Mouse (Mus musculus): ENCODE data around the gene Mgp. TPM values are rescaled to one million over a fixed set of nuclear protein-coding genes. Genes with fewer than 3 reads are reported as not detected.

The Mgp gene
- total RNA-seq, 1 experiment, result not detected

DNA sequence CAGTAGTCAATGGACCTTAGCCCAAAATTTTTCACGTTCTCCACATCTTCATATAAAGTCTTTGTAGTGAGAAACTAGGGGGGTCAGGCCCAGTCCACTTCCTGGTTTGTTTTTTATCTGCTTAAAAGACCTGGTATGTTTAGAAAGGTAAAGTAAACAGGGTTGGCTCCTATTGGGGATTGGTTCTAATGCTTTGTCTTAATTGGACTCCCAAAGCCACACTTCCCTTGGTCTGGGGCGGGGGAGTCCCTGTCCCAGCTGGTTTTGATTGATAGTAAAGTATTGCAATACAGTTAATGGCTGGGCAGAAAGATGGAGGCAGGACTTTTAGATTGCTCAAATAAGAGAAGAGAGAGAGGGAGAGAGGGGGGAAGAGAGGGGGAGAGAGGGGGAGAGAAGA lies 25.4 kb upstream of the Mgp start:
- Histone ChIP-seq H3K4me1 (ENCODE audit: control insufficient read depth in 2 of 2, insufficient read depth in 2 of 2, low read length in 2 of 2, poor library complexity in 1 of 2) (no peaks in the 10 kb centered on the region; a peak in 1 of 4 replicates), H3K9me3 (ENCODE audit: control insufficient read depth, insufficient read depth, low read depth, low read length) (no peaks in the 10 kb centered on the region), H3K9ac (ENCODE audit: insufficient read depth, low read depth, low read length, poor library complexity, severe bottlenecking) (no peak overlapping the region), H3K36me3 (ENCODE audit: control insufficient read depth, insufficient read depth, low read length, poor library complexity, severe bottlenecking) (no peaks in the 10 kb centered on the region), H3K4me3 (ENCODE audit: insufficient read depth in 1 of 2, low read depth in 1 of 2, low read length in 2 of 2, poor library complexity in 1 of 2, severe bottlenecking in 1 of 2) (no peak overlapping the region), H3K27ac (ENCODE audit: insufficient read depth, low read depth, low read length, poor library complexity, severe bottlenecking) (no peak overlapping the region)
- TF ChIP-seq CHD2 (IDR thresholded peaks at IDR 0.05; ENCODE audit: low read depth, low read length) (no peak), MAFK (IDR thresholded peaks at IDR 0.05; ENCODE audit: insufficient read depth, low read depth, low read length) (no peak), ZC3H11A (IDR thresholded peaks at IDR 0.05; ENCODE audit: borderline replicate concordance, low read depth, low read length) (no peak), HCFC1 (IDR thresholded peaks at IDR 0.05; ENCODE audit: borderline replicate concordance, insufficient read depth, low read length) (no peak), ZNF384 (IDR thresholded peaks at IDR 0.05; ENCODE audit: low read depth, low read length) (no peak)
- in situ Hi-C loops (cut with MboI; ENCODE audit: low sequenced_read_pairs in 2 of 2, unreplicated experiment in 2 of 2), result no loop called here
- DNase-seq (ENCODE audit: low read depth, low spot score), result no peak

DNA sequence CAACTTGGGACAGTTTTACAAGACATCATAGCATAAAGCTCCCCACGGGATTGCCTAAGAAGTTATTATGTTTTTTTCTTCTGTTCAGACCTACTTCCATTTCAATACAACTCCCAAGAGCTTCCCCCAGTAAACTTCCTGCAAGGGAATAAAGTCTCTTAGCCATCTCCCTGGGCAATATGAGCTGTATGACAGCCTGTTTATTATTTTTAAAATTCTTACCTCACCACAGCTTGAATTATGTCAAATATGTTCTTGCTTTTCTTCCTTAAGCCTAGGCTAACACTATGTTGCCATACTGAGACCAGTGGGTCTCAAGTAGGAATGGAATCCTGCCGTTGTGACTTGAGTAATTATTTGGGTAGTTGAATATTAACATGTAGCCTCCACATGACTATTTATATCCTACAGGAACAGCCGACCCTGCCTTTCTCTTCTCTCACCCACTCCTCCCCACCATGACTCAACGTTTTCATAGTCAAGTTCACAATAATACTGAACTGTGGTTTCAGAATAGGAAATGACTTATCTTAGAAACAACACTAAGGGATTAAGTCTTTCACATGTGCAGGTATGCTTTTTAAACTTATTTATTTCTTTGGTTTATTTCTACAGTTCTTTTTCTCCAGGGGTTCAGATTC lies 24.9 kb upstream of the Mgp start:
- in situ Hi-C loops (cut with MboI; ENCODE audit: low sequenced_read_pairs in 2 of 2, unreplicated experiment in 2 of 2), result no loop called here
- Histone ChIP-seq H3K9ac (ENCODE audit: insufficient read depth, low read depth, low read length, poor library complexity, severe bottlenecking) (no peak overlapping the region), H3K9me3 (ENCODE audit: control insufficient read depth, insufficient read depth, low read depth, low read length) (no peaks in the 10 kb centered on the region), H3K4me3 (ENCODE audit: insufficient read depth in 1 of 2, low read depth in 1 of 2, low read length in 2 of 2, poor library complexity in 1 of 2, severe bottlenecking in 1 of 2) (no peak overlapping the region), H3K4me1 (ENCODE audit: control insufficient read depth in 2 of 2, insufficient read depth in 2 of 2, low read length in 2 of 2, poor library complexity in 1 of 2) (no peaks in the 10 kb centered on the region), H3K36me3 (ENCODE audit: control insufficient read depth, insufficient read depth, low read length, poor library complexity, severe bottlenecking) (no peaks in the 10 kb centered on the region), H3K27ac (ENCODE audit: insufficient read depth, low read depth, low read length, poor library complexity, severe bottlenecking) (no peak overlapping the region)
- no peak for DNase-seq (ENCODE audit: low read depth, low spot score)
- TF ChIP-seq ZNF384 (IDR thresholded peaks at IDR 0.05; ENCODE audit: low read depth, low read length), result no peak
- TF ChIP-seq ZC3H11A (IDR thresholded peaks at IDR 0.05; ENCODE audit: borderline replicate concordance, low read depth, low read length), result no peak
- no peak for TF ChIP-seq MAFK (IDR thresholded peaks at IDR 0.05; ENCODE audit: insufficient read depth, low read depth, low read length)
- no peak for TF ChIP-seq HCFC1 (IDR thresholded peaks at IDR 0.05; ENCODE audit: borderline replicate concordance, insufficient read depth, low read length)
- no peak for TF ChIP-seq CHD2 (IDR thresholded peaks at IDR 0.05; ENCODE audit: low read depth, low read length)

GRCm38 (mm10) chr6:136898954-136899353 lies 23.3 kb upstream of the Mgp start:
- TF ChIP-seq ZNF384 (IDR thresholded peaks at IDR 0.05; ENCODE audit: low read depth, low read length), result no peak
- no peak for TF ChIP-seq HCFC1 (IDR thresholded peaks at IDR 0.05; ENCODE audit: borderline replicate concordance, insufficient read depth, low read length)
- TF ChIP-seq CHD2 (IDR thresholded peaks at IDR 0.05; ENCODE audit: low read depth, low read length), result no peak
- TF ChIP-seq ZC3H11A (IDR thresholded peaks at IDR 0.05; ENCODE audit: borderline replicate concordance, low read depth, low read length), result no peak
- TF ChIP-seq MAFK (IDR thresholded peaks at IDR 0.05; ENCODE audit: insufficient read depth, low read depth, low read length), result no peak
- no peaks in the 10 kb centered on the region for H3K4me1 ChIP-seq (ENCODE audit: control insufficient read depth in 2 of 2, insufficient read depth in 2 of 2, low read length in 2 of 2, poor library complexity in 1 of 2)

GRCm38 (mm10) chr6:136898222-136898621 lies 22.6 kb upstream of the Mgp start:
- no peaks in the 10 kb centered on the region for H3K9me3 ChIP-seq (ENCODE audit: control insufficient read depth, insufficient read depth, low read depth, low read length)
- TF ChIP-seq MAFK (IDR thresholded peaks at IDR 0.05; ENCODE audit: insufficient read depth, low read depth, low read length), result no peak
- no peak for TF ChIP-seq CHD2 (IDR thresholded peaks at IDR 0.05; ENCODE audit: low read depth, low read length)
- no peak for TF ChIP-seq HCFC1 (IDR thresholded peaks at IDR 0.05; ENCODE audit: borderline replicate concordance, insufficient read depth, low read length)
- TF ChIP-seq ZNF384 (IDR thresholded peaks at IDR 0.05; ENCODE audit: low read depth, low read length), result no peak
- no peaks in the 10 kb centered on the region for H3K4me1 ChIP-seq (ENCODE audit: control insufficient read depth in 2 of 2, insufficient read depth in 2 of 2, low read length in 2 of 2, poor library complexity in 1 of 2)
- no peak for DNase-seq (ENCODE audit: low read depth, low spot score)
- H3K9ac ChIP-seq (ENCODE audit: insufficient read depth, low read depth, low read length, poor library complexity, severe bottlenecking), result no peak overlapping the region
- no peak overlapping the region for H3K4me3 ChIP-seq (ENCODE audit: insufficient read depth in 1 of 2, low read depth in 1 of 2, low read length in 2 of 2, poor library complexity in 1 of 2, severe bottlenecking in 1 of 2)
- no peak overlapping the region for H3K27ac ChIP-seq (ENCODE audit: insufficient read depth, low read depth, low read length, poor library complexity, severe bottlenecking)
- in situ Hi-C loops (cut with MboI; ENCODE audit: low sequenced_read_pairs in 2 of 2, unreplicated experiment in 2 of 2), result no loop called here
- no peaks in the 10 kb centered on the region for H3K36me3 ChIP-seq (ENCODE audit: control insufficient read depth, insufficient read depth, low read length, poor library complexity, severe bottlenecking)

More at GRCm38 (mm10) chr6:136898954-136899353, 23.3 kb upstream of the Mgp start:
- Histone ChIP-seq H3K27ac (ENCODE audit: insufficient read depth, low read depth, low read length, poor library complexity, severe bottlenecking) (no peak overlapping the region), H3K9ac (ENCODE audit: insufficient read depth, low read depth, low read length, poor library complexity, severe bottlenecking) (no peak overlapping the region), H3K9me3 (ENCODE audit: control insufficient read depth, insufficient read depth, low read depth, low read length) (no peaks in the 10 kb centered on the region), H3K36me3 (ENCODE audit: control insufficient read depth, insufficient read depth, low read length, poor library complexity, severe bottlenecking) (no peaks in the 10 kb centered on the region), H3K4me3 (ENCODE audit: insufficient read depth in 1 of 2, low read depth in 1 of 2, low read length in 2 of 2, poor library complexity in 1 of 2, severe bottlenecking in 1 of 2) (no peak overlapping the region)
- in situ Hi-C loops (cut with MboI; ENCODE audit: low sequenced_read_pairs in 2 of 2, unreplicated experiment in 2 of 2), result no loop called here
- DNase-seq (ENCODE audit: low read depth, low spot score), result no peak
